Comparison of ENCODE assay signal across 9 mouse cellular contexts in the genomic region with DNA sequence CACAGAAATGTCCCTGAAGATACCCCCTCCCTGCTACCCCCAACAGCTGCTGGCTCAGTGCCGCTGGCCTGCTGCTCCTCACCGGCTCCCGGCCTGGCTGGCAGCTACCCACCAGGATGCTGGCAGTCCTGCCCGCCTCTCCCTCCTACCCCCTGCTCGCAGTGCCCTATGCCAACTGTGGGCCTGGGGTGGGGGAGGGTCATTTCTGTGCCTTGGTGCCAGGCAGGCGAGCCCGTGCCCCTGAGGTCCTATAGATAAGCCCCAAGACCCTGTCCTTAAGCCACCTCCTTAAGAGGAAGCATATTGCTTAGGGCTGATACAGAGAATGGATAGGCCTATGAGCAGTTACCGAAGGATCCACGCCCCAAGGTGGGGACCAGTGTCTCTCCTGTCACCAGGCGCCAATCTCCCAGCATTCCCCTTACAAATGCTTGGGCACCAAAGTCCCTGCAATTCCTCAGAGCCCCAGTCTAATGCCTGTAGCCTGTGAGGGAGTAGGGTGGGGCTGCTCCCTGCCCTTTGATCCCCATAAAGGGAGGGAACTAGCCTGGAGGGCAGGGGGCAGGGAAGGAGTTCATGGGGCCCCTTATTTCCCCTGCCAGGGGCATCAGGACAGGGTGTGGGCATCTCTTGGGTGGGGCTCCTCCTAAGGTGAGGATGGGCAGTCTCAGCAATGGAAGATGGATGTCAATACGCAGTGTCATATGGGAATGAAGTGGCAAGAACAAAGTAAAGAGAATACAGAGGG. TPM values are rescaled to one million over a fixed set of nuclear protein-coding genes. Genes with fewer than 3 reads are reported as not detected.
DNase-seq lines count a peak whose midpoint lies in the region; ATAC-seq lines count a peak whose summit lies in the region.
"Had no signal": no experiment of that assay in that cellular context is flagged by ENCODE, and none has a peak within 500 bp of the region (broad histone marks: within the 10 kb centered on the region; RNA-seq: fewer than 3 reads in every experiment).

No protein-coding gene starts in this region.

- no peak overlapping the region for H3K4me3 ChIP-seq in kidney, embryonic 16.5 days (ENCODE audit: low read length)

- H3K27ac ChIP-seq in kidney, embryonic 16.5 days (ENCODE audit: low read length), result no peak overlapping the region

- H3K9ac ChIP-seq in kidney, embryonic 16.5 days (replicated peaks; ENCODE audit: low read length), result no peak overlapping the region

- H3K9me3 ChIP-seq in kidney, embryonic 16.5 days (ENCODE audit: low read length), result no peaks in the 10 kb centered on the region

- H3K4me2 ChIP-seq in kidney, embryonic 16.5 days (replicated peaks; ENCODE audit: low read depth, low read length), result no peak overlapping the region

- no peak for ATAC-seq in kidney, embryonic 16.5 days (ENCODE audit: low FRiP score, low TSS enrichment)

- no peaks in the 10 kb centered on the region for H3K36me3 ChIP-seq in kidney, embryonic 16.5 days (ENCODE audit: insufficient read depth, low read length)

- H3K27me3 ChIP-seq in kidney, embryonic 16.5 days (ENCODE audit: insufficient read depth, low read length), result no peaks in the 10 kb centered on the region

- peak; percentile 67 for DNase-seq in kidney, adult 11 months
- peak; percentile 48 for DNase-seq in urinary bladder, adult 2 months (ENCODE audit: low spot score)
- DNase-seq in urinary bladder, postnatal 4 days (ENCODE audit: low spot score in 2 of 2), result no peak
- DNase-seq in gastrocnemius, adult 8-10 months (ENCODE audit: low spot score in 2 of 2), result peak; percentile 61 to 84
- peak; percentile 63 for DNase-seq in kidney, postnatal 10 days
- DNase-seq in naive thymus-derived CD4-positive, alpha-beta T cell, adult 2 months (ENCODE audit: low read depth), result peak; percentile 35
- DNase-seq in embryo, embryonic 10.5 days (ENCODE audit: low spot score), result no peak

- H3K4me1 ChIP-seq in kidney, embryonic 16.5 days (ENCODE audit: insufficient read depth, low read length), result peaks cover 59% of the 10 kb centered on the region

- 82% methylated on average over 11 of the region's 11 CpGs for WGBS in kidney, embryonic 16.5 days

RNA-seq across cellular contexts. Expression of a gene that starts 6.3 kb away (rescaled TPM):
- 3.3 and 3.5 TPM in 2 replicates for polyA plus RNA-seq in kidney, embryonic 16.5 days (2015; fragmentation: Nextera tagmentation; extraction: Ambion mirVana)
- polyA plus RNA-seq in urinary bladder, adult 2 months (2012; rRNA removed), result 36.4 and 39.5 TPM in 2 replicates
- 10 to 100 TPM; 24.0 to 29.5 (median 27.7) TPM for total RNA-seq in gastrocnemius, adult 8-10 months (2022)

RNA-seq across cellular contexts. Expression of a gene that starts 14.3 kb away (rescaled TPM):
- polyA plus RNA-seq in kidney, embryonic 16.5 days (2015; fragmentation: Nextera tagmentation; extraction: Ambion mirVana), result 0.18 and 1.3 TPM in 2 replicates
- 1.2 and 1.5 TPM in 2 replicates for polyA plus RNA-seq in urinary bladder, adult 2 months (2012; rRNA removed)
- total RNA-seq in gastrocnemius, adult 8-10 months (2022), result 1 to 10 TPM in 1 of 4 experiments, not detected in 3; 2.8 TPM
- polyA plus RNA-seq: heart, embryonic 16.5 days had no signal

RNA-seq across cellular contexts. Expression of a gene that starts 23.3 kb away (rescaled TPM):
- 2.9 and 3.3 TPM in 2 replicates for polyA plus RNA-seq in kidney, embryonic 16.5 days (2015; fragmentation: Nextera tagmentation; extraction: Ambion mirVana)
- polyA plus RNA-seq in urinary bladder, adult 2 months (2012; rRNA removed), result 0.07 and 0.33 TPM in 2 replicates
- not detected for total RNA-seq in gastrocnemius, adult 8-10 months (2022)

RNA-seq across cellular contexts. Expression of a gene that starts 23.4 kb away (rescaled TPM):
- polyA plus RNA-seq in kidney, embryonic 16.5 days (2015; fragmentation: Nextera tagmentation; extraction: Ambion mirVana), result 35.0 and 39.3 TPM in 2 replicates
- 30.8 and 34.6 TPM in 2 replicates for polyA plus RNA-seq in urinary bladder, adult 2 months (2012; rRNA removed)
- 10 to 100 TPM; 37.8 to 46.1 (median 41.6) TPM for total RNA-seq in gastrocnemius, adult 8-10 months (2022)

RNA-seq across cellular contexts. Expression of a gene that starts 26.5 kb away (rescaled TPM):
- 0.32 and 0.35 TPM in 2 replicates for polyA plus RNA-seq in kidney, embryonic 16.5 days (2015; fragmentation: Nextera tagmentation; extraction: Ambion mirVana)
- 0.24 and 0.41 TPM in 2 replicates for polyA plus RNA-seq in urinary bladder, adult 2 months (2012; rRNA removed)
- total RNA-seq in gastrocnemius, adult 8-10 months (2022), result under 1 TPM in 1 of 4 experiments, not detected in 3; 0.13 TPM
- polyA plus RNA-seq: heart, embryonic 16.5 days had no signal

Comparison
In these comparisons a context has a peak if more than half of its experiments do, and no peak if none do; other contexts are left out.
1. DNase-seq: peak in kidney, adult 11 months (single experiment), urinary bladder, adult 2 months (single experiment), gastrocnemius, adult 8-10 months (2 of 2), kidney, postnatal 10 days (single experiment) and naive thymus-derived CD4-positive, alpha-beta T cell, adult 2 months (single experiment); none in urinary bladder, postnatal 4 days (0 of 2) and embryo, embryonic 10.5 days (single experiment).